Mouse (Mus musculus) kidney, adult 18-20 months (tissue): ENCODE results near the gene Espn.

Experiments used
- DNase-seq: peaks from one replicate; pipeline ENCODE4 v3.0.0; 2021

Espn gene

GRCm38 (mm10) chr4:152177537-152178343, 25.6 kb upstream of the Espn start, which contains the start of gene Acot7:
Acot7 (plus strand) TSS chr4:152178134.
- peak; percentile 91 for DNase-seq

- no peak for DNase-seq
These were observed 25.0 kb upstream of the Espn start for GRCm38 (mm10) chr4:152177174-152177536.

GRCm38 (mm10) chr4:152176638-152177037, 24.5 kb upstream of the Espn start:
- no peak for DNase-seq

- no peak for DNase-seq
These were observed 21.8 kb upstream of the Espn start for GRCm38 (mm10) chr4:152173956-152174355.

GRCm38 (mm10) chr4:152173041-152173440, 20.9 kb upstream of the Espn start:
- peak; percentile 86 for DNase-seq

- DNase-seq: no peak
These were observed 19.4 kb upstream of the Espn start for GRCm38 (mm10) chr4:152171543-152171942.

GRCm38 (mm10) chr4:152170286-152170685, 18.1 kb upstream of the Espn start:
- DNase-seq: no peak

- DNase-seq: no peak
These were observed 16.9 kb upstream of the Espn start for GRCm38 (mm10) chr4:152169103-152169502.

- DNase-seq: no peak
These were observed 15.9 kb upstream of the Espn start for GRCm38 (mm10) chr4:152168052-152168451.

GRCm38 (mm10) chr4:152165036-152165931, 13.1 kb upstream of the Espn start:
- DNase-seq: peak; percentile 82

GRCm38 (mm10) chr4:152162748-152163147, 10.6 kb upstream of the Espn start:
- no peak for DNase-seq

- DNase-seq: peak; percentile 52
These were observed 9.4 kb upstream of the Espn start for GRCm38 (mm10) chr4:152161601-152162000.

- peak; percentile 71 for DNase-seq
These were observed 8.6 kb upstream of the Espn start for GRCm38 (mm10) chr4:152160748-152161147.

GRCm38 (mm10) chr4:152159285-152159678, 7.1 kb upstream of the Espn start:
- DNase-seq: no peak

GRCm38 (mm10) chr4:152158585-152159284, 6.6 kb upstream of the Espn start, which contains the start of gene Hes2:
Hes2 (plus strand) TSS chr4:152158867.
- DNase-seq: no peak

GRCm38 (mm10) chr4:152157779-152158584, 5.8 kb upstream of the Espn start:
- DNase-seq: peak; percentile 70

- no peak for DNase-seq
These were observed 2.8 kb upstream of the Espn start for GRCm38 (mm10) chr4:152155019-152155418.

GRCm38 (mm10) chr4:152153771-152154177, 1.6 kb upstream of the Espn start:
- peak; percentile 84 for DNase-seq

- no peak for DNase-seq
These were observed 663 bp downstream of the Espn start for GRCm38 (mm10) chr4:152151451-152151965.

- DNase-seq: no peak
These were observed 1.6 kb downstream of the Espn start for GRCm38 (mm10) chr4:152150546-152150945.

- DNase-seq: no peak
These were observed 5.9 kb downstream of the Espn start for GRCm38 (mm10) chr4:152146033-152146827.
